Comparison of ENCODE assay signal across 22 mouse cellular contexts in genomic region chr12:13161051-13161450, GRCm38 (mm10).
DNase-seq lines count a peak whose midpoint lies in the region; ATAC-seq and TF ChIP-seq lines count a peak whose summit lies in the region.
"Had no signal": no experiment of that assay in that cellular context is flagged by ENCODE, and none has a peak within 500 bp of the region (broad histone marks: within the 10 kb centered on the region; RNA-seq: fewer than 3 reads in every experiment).

No protein-coding gene starts in this region.

- peak overlapping the region; percentile 65 for H3K27ac ChIP-seq in kidney, adult 2 months (ENCODE audit: insufficient read depth, low read depth, low read length)
- H3K27ac ChIP-seq in kidney, embryonic 15.5 days, result no peak overlapping the region
- H3K27ac ChIP-seq: embryonic facial prominence, embryonic 13.5 days; embryonic facial prominence, embryonic 15.5 days; forebrain, embryonic 12.5 days had no signal

- H3K9ac ChIP-seq in kidney, embryonic 15.5 days, result no peak overlapping the region
- H3K9ac ChIP-seq: embryonic facial prominence, embryonic 13.5 days; embryonic facial prominence, embryonic 15.5 days; forebrain, embryonic 12.5 days had no signal

- peaks cover 17% of the 10 kb centered on the region; the same call in 1 of the 2 replicates for H3K4me1 ChIP-seq in kidney, adult 2 months (ENCODE audit: control insufficient read depth, insufficient read depth, low read length)
- H3K4me1 ChIP-seq in kidney, embryonic 15.5 days, result peaks cover 14% of the 10 kb centered on the region

- no peaks in the 10 kb centered on the region for H3K9me3 ChIP-seq in kidney, embryonic 15.5 days (replicated peaks)
- H3K9me3 ChIP-seq: embryonic facial prominence, embryonic 13.5 days; embryonic facial prominence, embryonic 15.5 days; forebrain, embryonic 10.5 days; forebrain, embryonic 12.5 days had no signal

- 78% methylated on average over 1 of the region's 1 CpGs for WGBS in kidney, adult 2 months
- WGBS in kidney, embryonic 15.5 days, result 88% methylated on average over 1 of the region's 1 CpGs

- H3K4me3 ChIP-seq in kidney, adult 2 months (ENCODE audit: insufficient read depth, low read depth, low read length), result no peak overlapping the region
- no peak overlapping the region for H3K4me3 ChIP-seq in kidney, embryonic 15.5 days (replicated peaks)
- H3K4me3 ChIP-seq: embryonic facial prominence, embryonic 13.5 days; embryonic facial prominence, embryonic 15.5 days; erythroblast, embryonic 14.5 days; forebrain, embryonic 10.5 days; forebrain, embryonic 12.5 days had no signal

- DNase-seq in kidney, adult 2 months, result peak; percentile 80
- DNase-seq in kidney, postnatal 4 days, result no peak
- DNase-seq in kidney, adult 9 months, result peak; percentile 76
- DNase-seq in kidney, adult 18-20 months, result no peak
- peak; percentile 26 to 65 for DNase-seq in kidney, postnatal 36 days
- DNase-seq: adrenal gland, adult 2 months; adrenal gland, postnatal 10 days; adrenal gland, postnatal 25 days; cerebellum, adult 11 months; cerebellum, adult 18-20 months; cerebellum, adult 8-10 months; cerebellum, adult 9-11 months; cerebellum, postnatal 14 days; cerebellum, postnatal 36 days; embryo, embryonic 11 days had no signal

- no peak overlapping the region for H3K4me2 ChIP-seq in kidney, embryonic 15.5 days
- H3K4me2 ChIP-seq: embryonic facial prominence, embryonic 13.5 days; embryonic facial prominence, embryonic 15.5 days; forebrain, embryonic 12.5 days had no signal

- ATAC-seq in kidney, embryonic 15.5 days (replicated peaks; ENCODE audit: low FRiP score), result no peak
- ATAC-seq: forebrain, embryonic 14.5 days had no signal

- no peak for TF ChIP-seq CTCF in kidney, adult 2 months (conservative IDR thresholded peaks at IDR 0.05; ENCODE audit: insufficient read depth, insufficient read length, low read depth, low read length)

- no peak for TF ChIP-seq POLR2A in kidney, adult 2 months (IDR thresholded peaks at IDR 0.05; ENCODE audit: low read depth, low read length)

- H3K27me3 ChIP-seq in kidney, adult 2 months (replicated peaks; ENCODE audit: control insufficient read depth, insufficient read depth, low read length), result no peaks in the 10 kb centered on the region
- 0 out of 2 replicates have a peak, but pooled peaks cover 4% of the 10 kb centered on the region for H3K27me3 ChIP-seq in kidney, embryonic 15.5 days
- H3K27me3 ChIP-seq: embryonic facial prominence, embryonic 13.5 days; embryonic facial prominence, embryonic 15.5 days had no signal

- no peaks in the 10 kb centered on the region for H3K36me3 ChIP-seq in kidney, adult 2 months (ENCODE audit: control insufficient read depth, insufficient read depth, low read length)
- H3K36me3 ChIP-seq in kidney, embryonic 15.5 days, result no peaks in the 10 kb centered on the region
- H3K36me3 ChIP-seq: embryonic facial prominence, embryonic 13.5 days; embryonic facial prominence, embryonic 15.5 days; forebrain, embryonic 10.5 days; forebrain, embryonic 12.5 days had no signal

Comparison
In these comparisons a context has a peak if more than half of its experiments do, and no peak if none do; other contexts are left out.
1. DNase-seq: peak in kidney, adult 2 months (single experiment), kidney, adult 9 months (single experiment) and kidney, postnatal 36 days (2 of 2); none in kidney, postnatal 4 days (0 of 2) and kidney, adult 18-20 months (single experiment).